Mouse (Mus musculus) CH12.LX (cell line): ENCODE results near the gene Slc45a3. TPM values are rescaled to one million over a fixed set of nuclear protein-coding genes. Genes with fewer than 3 reads are reported as not detected.

Source experiments
- DNase-seq: peaks from one replicate; pipeline ENCODE4 v3.0.0-alpha.2; 2013; ENCODE audit errors: extremely low read depth
- H3K27ac ChIP-seq: 2 replicates; pipeline ENCODE4 v1.5.1; 2012; ENCODE audit warnings: low read depth, mild to moderate bottlenecking, control low read depth, moderate library complexity; ENCODE audit not compliant: insufficient read depth
- H3K27me3 ChIP-seq: replicated peaks from 2 replicates; pipeline ENCODE3; 2012; ENCODE audit warnings: inconsistent platforms
- H3K36me3 ChIP-seq, 2 experiments: replicated peaks in 1 of 2; 2 replicates each; pipeline versions ENCODE3 to v1.6.1; 2012; ENCODE audit warnings: inconsistent platforms in 1 of 2, low read length in 1 of 2, mild to moderate bottlenecking in 1 of 2, mixed read lengths in 1 of 2, moderate library complexity in 1 of 2; ENCODE audit not compliant: control insufficient read depth in 1 of 2, insufficient read depth in 1 of 2
- H3K4me1 ChIP-seq, 2 experiments: 2 replicates each; pipeline ENCODE4 v1.6.1; 2012; ENCODE audit warnings: inconsistent platforms in 1 of 2, moderate library complexity in 1 of 2; ENCODE audit not compliant: insufficient read depth in 2 of 2, control insufficient read depth in 1 of 2
- H3K4me2 ChIP-seq: 2 replicates; pipeline ENCODE4 v1.6.1; 2012; ENCODE audit warnings: low read depth, mild to moderate bottlenecking, control low read depth; ENCODE audit not compliant: poor library complexity, insufficient read depth, severe bottlenecking
- H3K4me3 ChIP-seq, 3 experiments: fragments of 150-350 bp in 1 of 3; sonication (generic) in 1 of 3; replicated peaks in 1 of 3; 2 replicates each; pipeline versions ENCODE3 to v1.5.1; 2011 to 2012; ENCODE audit warnings: low read depth in 2 of 3, low read length in 2 of 3, mild to moderate bottlenecking in 2 of 3, moderate library complexity in 2 of 3, control low read depth in 1 of 3, improper control_type of control experiment in 1 of 3, inconsistent platforms in 1 of 3, mixed read lengths in 1 of 3; ENCODE audit not compliant: poor library complexity in 1 of 3
- H3K79me2 ChIP-seq: replicated peaks from 2 replicates; pipeline ENCODE4 v1.6.1; 2012; ENCODE audit warnings: mild to moderate bottlenecking, moderate library complexity; ENCODE audit not compliant: control insufficient read depth, poor library complexity, insufficient read depth, severe bottlenecking; ENCODE audit errors: extremely low read depth
- H3K9ac ChIP-seq: 2 replicates; pipeline ENCODE4 v1.6.1; 2012; ENCODE audit warnings: low read depth, mild to moderate bottlenecking, control low read depth, moderate library complexity; ENCODE audit not compliant: insufficient read depth
- H3K9me3 ChIP-seq: replicated peaks from 2 replicates; pipeline ENCODE3; 2012; ENCODE audit warnings: low read length, inconsistent platforms, mixed read lengths
- BHLHE40 ChIP-seq: IDR thresholded peaks from 2 replicates; pipeline ENCODE4 v1.6.1; 2011; ENCODE audit warnings: mild to moderate bottlenecking, low read depth, low read length, improper control_type of control experiment
- CHD1 ChIP-seq: IDR thresholded peaks from 2 replicates; pipeline ENCODE4 v1.6.1; 2012; ENCODE audit warnings: low read depth, low read length, improper control_type of control experiment, inconsistent platforms
- EP300 ChIP-seq: IDR thresholded peaks from 2 replicates; pipeline ENCODE4 v1.6.1; 2011; ENCODE audit warnings: low read length, improper control_type of control experiment
- HCFC1 ChIP-seq: IDR thresholded peaks from 2 replicates; pipeline ENCODE4 v1.6.1; 2012; ENCODE audit warnings: low read depth, mild to moderate bottlenecking, inconsistent platforms, low read length, improper control_type of control experiment
- IRF4 ChIP-seq: IDR thresholded peaks from 2 replicates; pipeline ENCODE4 v1.6.1; 2014; ENCODE audit warnings: low read depth, mild to moderate bottlenecking, inconsistent platforms, low read length, improper control_type of control experiment
- JUN ChIP-seq: IDR thresholded peaks from 2 replicates; pipeline ENCODE4 v1.6.1; 2011; ENCODE audit warnings: low read depth, mild to moderate bottlenecking, low read length, improper control_type of control experiment, moderate library complexity; ENCODE audit not compliant: insufficient read depth
- JUND ChIP-seq: conservative IDR thresholded peaks from 2 replicates; pipeline ENCODE4 v1.6.1; 2011; ENCODE audit warnings: low read depth, low read length, improper control_type of control experiment
- MAX ChIP-seq: IDR thresholded peaks from 2 replicates; pipeline ENCODE4 v1.6.1; 2011; ENCODE audit warnings: low read length, improper control_type of control experiment
- MEF2A ChIP-seq: IDR thresholded peaks from 2 replicates; pipeline ENCODE4 v1.6.1; 2014; ENCODE audit warnings: low read depth, mild to moderate bottlenecking, inconsistent platforms, low read length, improper control_type of control experiment, borderline replicate concordance
- MXI1 ChIP-seq: IDR thresholded peaks from 2 replicates; pipeline ENCODE4 v1.6.1; 2011; ENCODE audit warnings: mild to moderate bottlenecking, low read depth, low read length, improper control_type of control experiment
- MYC ChIP-seq: IDR thresholded peaks from 2 replicates; pipeline ENCODE4 v1.6.1; 2011; ENCODE audit warnings: low read depth, mild to moderate bottlenecking, improper control_type of control experiment, low read length
- NELFE ChIP-seq: IDR thresholded peaks from 2 replicates; pipeline ENCODE4 v1.6.1; 2011; ENCODE audit warnings: low read depth, low read length, improper control_type of control experiment
- PAX5 ChIP-seq: IDR thresholded peaks from 2 replicates; pipeline ENCODE4 v1.6.1; 2012; ENCODE audit warnings: low read length, inconsistent platforms, mixed read lengths
- POLR2A ChIP-seq: IDR thresholded peaks from 2 replicates; pipeline ENCODE4 v1.6.1; 2011; ENCODE audit warnings: low read depth, mild to moderate bottlenecking, improper control_type of control experiment, low read length
- POLR2AphosphoS2 ChIP-seq: IDR thresholded peaks from 2 replicates; pipeline ENCODE4 v1.6.1; 2011; ENCODE audit warnings: low read depth, low read length, improper control_type of control experiment
- RAD21 ChIP-seq: IDR thresholded peaks from 2 replicates; pipeline ENCODE4 v1.6.1; 2011; ENCODE audit warnings: low read depth, mild to moderate bottlenecking, low read length, improper control_type of control experiment, moderate library complexity
- RCOR1 ChIP-seq: conservative IDR thresholded peaks from 2 replicates; pipeline ENCODE4 v1.6.1; 2012; ENCODE audit warnings: low read depth, mild to moderate bottlenecking, inconsistent platforms, low read length, improper control_type of control experiment
- SIN3A ChIP-seq: IDR thresholded peaks from 2 replicates; pipeline ENCODE4 v1.6.1; 2012; ENCODE audit warnings: low read length, improper control_type of control experiment, inconsistent platforms
- SMC3 ChIP-seq: IDR thresholded peaks from 2 replicates; pipeline ENCODE4 v1.6.1; 2011; ENCODE audit warnings: low read depth, low read length, improper control_type of control experiment
- TBP ChIP-seq: conservative IDR thresholded peaks from 2 replicates; pipeline ENCODE4 v1.6.1; 2011; ENCODE audit warnings: low read depth, low read length, improper control_type of control experiment
- TCF12 ChIP-seq: IDR thresholded peaks from 2 replicates; pipeline ENCODE4 v1.6.1; 2014; ENCODE audit warnings: low read depth, mild to moderate bottlenecking, inconsistent platforms, low read length, improper control_type of control experiment
- USF2 ChIP-seq: conservative IDR thresholded peaks from 2 replicates; pipeline ENCODE4 v1.6.1; 2011; ENCODE audit warnings: low read depth, low read length, improper control_type of control experiment
- ZC3H11A ChIP-seq: IDR thresholded peaks from 2 replicates; pipeline ENCODE4 v1.6.1; 2012; ENCODE audit warnings: low read depth, mild to moderate bottlenecking, inconsistent platforms, low read length, improper control_type of control experiment
- ZKSCAN1 ChIP-seq: IDR thresholded peaks from 2 replicates; pipeline ENCODE4 v1.6.1; 2012; ENCODE audit warnings: low read depth, inconsistent platforms, low read length, improper control_type of control experiment, borderline replicate concordance
- ZMIZ1 ChIP-seq: IDR thresholded peaks from 2 replicates; pipeline ENCODE4 v1.6.1; 2012; ENCODE audit warnings: low read depth, mild to moderate bottlenecking, inconsistent platforms, low read length, improper control_type of control experiment
- ZNF384 ChIP-seq: IDR thresholded peaks from 2 replicates; pipeline ENCODE4 v1.6.1; 2012; ENCODE audit warnings: low read depth, low read length, improper control_type of control experiment, inconsistent platforms
- dilution Hi-C: fragments of 300-500 bp; cut with MboI; formaldehyde crosslinking; loops from 2 replicates; pipeline ENCODE4 v1.14.3; 2020; ENCODE audit warnings: low sequenced_read_pairs; ENCODE audit not compliant: extremely low pct_unique_long_range_greater_than_20kb, extremely low pct_ligation_motif_present
- in situ Hi-C: fragments of 300-500 bp; cut with MboI; formaldehyde crosslinking; loops from 3 replicates; pipeline ENCODE4 v1.14.3; 2019; ENCODE audit warnings: low sequenced_read_pairs, low pct_ligation_motif_present, low pct_unique_long_range_greater_than_20kb, mixed read lengths
- polyA plus RNA-seq: library from polyadenylated mRNA; unstranded; fragments of >175 nt; gene quantifications from 2 replicates; pipeline ENCODE4 v1.2.1, GENCODE M21; 2012; ENCODE audit warnings: low read depth; ENCODE audit not compliant: insufficient read length
- total RNA-seq, 2 experiments: library from RNA; depleted of rRNA; stranded (reverse); fragments of 300-350 nt in 1 of 2; fragments of >200 nt in 1 of 2; gene quantifications; 2 replicates each; pipeline ENCODE4 v1.2.3; 2012 to 2014

Slc45a3 gene
- total and polyA plus RNA-seq, 3 experiments = 0.16 to 0.47 (median 0.20) TPM

DNA sequence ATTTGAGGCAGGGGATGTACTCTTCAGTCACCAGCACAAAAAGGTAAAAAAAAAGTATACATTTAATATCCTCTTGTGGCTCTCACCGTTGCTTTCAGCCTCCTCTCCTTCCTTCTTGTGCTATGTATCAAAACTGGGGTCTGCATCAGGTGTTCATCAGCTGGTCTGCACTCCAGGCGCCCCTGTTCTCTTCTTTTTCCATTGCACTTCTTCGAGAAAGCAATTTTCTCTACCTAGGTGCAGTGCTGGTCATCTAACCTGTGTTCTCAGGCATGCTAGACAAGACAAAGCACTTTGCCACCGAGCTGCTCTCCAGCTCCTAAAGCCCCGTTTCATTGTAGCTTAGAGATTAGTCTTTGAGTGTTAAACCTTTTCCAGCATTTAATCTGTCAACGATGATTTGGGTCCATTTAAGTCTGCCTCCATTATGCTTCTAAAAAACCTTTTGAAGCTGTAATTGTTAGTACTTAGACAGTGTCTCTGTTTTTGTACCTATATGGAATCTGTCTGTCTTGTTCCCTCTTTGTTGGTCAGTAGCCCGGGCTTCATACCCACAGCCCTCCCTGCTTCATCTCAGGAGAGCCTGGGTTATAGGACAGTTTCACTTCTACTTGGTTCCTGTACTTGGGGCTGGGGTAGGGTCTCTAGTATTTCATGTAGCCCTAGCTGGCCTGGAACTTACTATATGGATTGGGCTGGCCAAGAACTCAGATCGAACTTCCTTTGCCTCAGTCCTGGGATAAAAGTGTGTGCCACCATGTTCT, 46.3 kb downstream of the Slc45a3 start:
- peak overlapping the region; percentile 77 to 88 (median 79) for H3K4me3 ChIP-seq
- H3K27ac ChIP-seq = peak overlapping the region; percentile 99
- in situ Hi-C loops (loop anchor here (5.0 kb wide), 2 partner anchors 33 to 98 kb away; no protein-coding TSS in a partner anchor), dilution Hi-C loops (no loop called here)
- TF ChIP-seq RAD21 (no peak), EP300 (peak; percentile 31; the same call in 1 of the 2 replicates), POLR2A (0 out of 2 replicates have a peak, but pooled peaks have one; percentile 13), JUND (no peak; the same call in 1 of the 2 replicates), MXI1 (0 out of 2 replicates have a peak, but pooled peaks have one; percentile 7), ZNF384 (peak; percentile 5; the same call in 1 of the 2 replicates), TBP (0 out of 2 replicates have a peak, but pooled peaks have one; percentile 13), SIN3A (peak; percentile 13), CHD1 (peak; percentile 7; the same call in 1 of the 2 replicates), IRF4 (peak; percentile 60), MEF2A (no peak)
- peaks cover 46% of the 10 kb centered on the region for H3K79me2 ChIP-seq
- peak overlapping the region; percentile 99 for H3K4me2 ChIP-seq
- no peaks in the 10 kb centered on the region for H3K9me3 ChIP-seq
- no peaks in the 10 kb centered on the region for H3K27me3 ChIP-seq
- peak overlapping the region; percentile 95 for H3K9ac ChIP-seq
- no peak for DNase-seq
- peaks cover 0 to 8% of the 10 kb centered on the region in 2 experiments for H3K36me3 ChIP-seq
- H3K4me1 ChIP-seq = peaks cover 14 to 49% of the 10 kb centered on the region in 2 experiments

DNA sequence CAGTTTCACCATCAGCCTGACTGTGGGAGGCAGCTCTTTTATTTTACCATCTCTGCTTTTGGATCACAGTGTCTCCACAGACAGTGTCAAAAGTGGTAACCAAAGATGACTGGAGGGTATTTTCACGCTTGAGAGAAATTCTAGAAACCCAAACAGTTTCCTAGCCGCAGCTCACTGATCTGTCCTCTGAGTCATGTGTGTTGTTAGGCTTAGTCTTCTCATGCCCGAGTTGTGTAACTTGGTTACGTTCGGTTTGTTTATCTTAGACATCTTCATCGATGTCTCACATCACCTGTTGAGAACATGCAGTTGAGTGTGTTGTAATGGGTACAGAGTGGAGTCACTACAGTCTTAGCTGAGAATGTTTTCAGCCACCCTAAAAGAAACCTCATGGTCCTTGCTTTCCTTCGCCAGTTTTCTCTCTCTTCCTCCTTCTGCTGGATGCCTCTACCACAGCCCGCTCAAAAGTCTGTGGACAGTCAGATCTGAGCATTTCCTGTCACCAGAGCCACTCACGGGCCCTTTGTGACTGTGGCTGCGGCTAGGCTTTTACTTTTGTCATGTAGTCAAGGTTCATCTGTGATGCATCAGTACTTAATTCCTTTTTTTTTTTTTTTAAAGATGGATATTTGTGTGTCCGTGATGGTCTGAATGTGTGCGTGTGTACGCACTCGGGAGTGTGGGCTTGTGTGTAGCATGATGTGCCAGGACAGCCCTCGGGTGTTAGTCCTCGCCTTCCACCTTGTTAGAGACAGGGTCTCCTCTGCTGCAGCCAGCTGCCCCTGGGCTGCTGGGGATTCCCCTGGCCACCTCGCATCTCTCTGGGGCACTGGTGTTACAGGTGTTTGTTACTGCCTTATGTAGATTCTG, 48.1 kb downstream of the Slc45a3 start:
- Histone ChIP-seq H3K36me3 (peaks cover 15 to 25% of the 10 kb centered on the region in 2 experiments), H3K27ac (peak overlapping the region; percentile 100), H3K4me1 (peaks cover 8 to 39% of the 10 kb centered on the region in 2 experiments), H3K4me2 (peak overlapping the region; percentile 86), H3K4me3 (peak overlapping the region; percentile 51 to 77 (median 57)), H3K9ac (peak overlapping the region; percentile 95), H3K9me3 (peaks cover 4% of the 10 kb centered on the region), H3K79me2 (peaks cover 64% of the 10 kb centered on the region), H3K27me3 (no peaks in the 10 kb centered on the region)
- in situ Hi-C loops = no loop called here
- dilution Hi-C loops = no loop called here
- peak; percentile 84 for DNase-seq
- TF ChIP-seq TCF12 = peak; percentile 90
- TF ChIP-seq RCOR1 = peak; percentile 78; the same call in 1 of the 2 replicates
- TF ChIP-seq JUND = 0 out of 2 replicates have a peak, but pooled peaks have one; percentile 38
- TF ChIP-seq MAX = peak; percentile 77; the same call in 1 of the 2 replicates
- no peak for TF ChIP-seq NELFE
- TF ChIP-seq ZKSCAN1 = peak; percentile 14; the same call in 1 of the 2 replicates
- TF ChIP-seq ZC3H11A = no peak
- TF ChIP-seq EP300 = peak; percentile 59
- peak; percentile 60 for TF ChIP-seq MYC
- no peak for TF ChIP-seq PAX5
- TF ChIP-seq TBP = no peak
- no peak for TF ChIP-seq RAD21
- peak; percentile 75 for TF ChIP-seq IRF4
- no peak for TF ChIP-seq SMC3
- peak; percentile 31 for TF ChIP-seq JUN
- peak; percentile 91 for TF ChIP-seq BHLHE40
- TF ChIP-seq ZMIZ1 = peak; percentile 77; the same call in 1 of the 2 replicates
- TF ChIP-seq POLR2A = 0 out of 2 replicates have a peak, but pooled peaks have one; percentile 29
- TF ChIP-seq USF2 = no peak
- peak; percentile 45; the same call in 1 of the 2 replicates for TF ChIP-seq HCFC1
- peak; percentile 21; the same call in 1 of the 2 replicates for TF ChIP-seq POLR2AphosphoS2
